8 mouse cellular contexts compared by ENCODE assay signal in the genomic region with DNA sequence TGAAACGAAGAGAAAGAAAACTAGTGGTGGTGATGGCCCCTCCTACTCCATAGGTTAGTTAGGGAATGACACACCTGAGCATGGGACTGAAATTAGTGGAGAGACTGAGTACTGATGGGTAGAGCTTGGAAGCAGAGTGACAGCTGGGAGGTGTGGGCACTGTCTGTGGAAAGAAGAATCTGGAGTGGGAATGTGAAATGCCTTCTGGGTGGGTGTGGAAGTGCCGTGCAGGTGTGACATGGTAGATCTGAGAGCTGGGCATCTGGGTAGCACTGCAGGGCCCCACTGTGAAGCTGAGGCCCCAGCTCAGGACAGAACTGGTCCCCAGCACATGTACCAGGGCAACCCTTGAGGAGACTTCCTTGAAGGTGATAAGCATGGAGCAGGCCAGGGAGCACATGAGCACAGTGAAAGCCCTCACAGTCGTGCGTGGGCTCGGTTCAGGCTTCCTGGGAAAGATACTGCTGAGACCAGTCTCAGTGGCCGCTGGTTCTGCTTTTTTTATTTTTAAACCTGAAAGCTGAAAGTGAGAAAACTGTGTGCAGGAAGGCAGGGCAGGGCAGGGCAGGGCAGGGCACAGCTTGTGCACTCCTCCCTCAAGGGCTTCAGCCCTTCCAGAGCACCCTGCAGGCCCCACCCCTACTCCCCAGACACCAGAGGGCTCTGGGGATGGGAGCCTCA. TPM values are rescaled to one million over a fixed set of nuclear protein-coding genes. Genes with fewer than 3 reads are reported as not detected.
DNase-seq lines count a peak whose midpoint lies in the region; ATAC-seq and TF ChIP-seq lines count a peak whose summit lies in the region.

No protein-coding gene starts in this region.

- no peak overlapping the region for H3K4me3 ChIP-seq in lung, postnatal 0 days (ENCODE audit: low read depth, low read length)
- no peak overlapping the region for H3K4me3 ChIP-seq in stomach, postnatal 0 days (ENCODE audit: low read depth, low read length)
- no peak overlapping the region for H3K4me3 ChIP-seq in liver, postnatal 0 days (ENCODE audit: low read depth, low read length)

- peak; percentile 47; the same call in 1 of the 2 replicates for ATAC-seq in frontal cortex, adult (ENCODE audit: low TSS enrichment)
- peak; percentile 72 for ATAC-seq in lung, postnatal 0 days
- ATAC-seq in stomach, postnatal 0 days (ENCODE audit: low FRiP score, low TSS enrichment) = peak; percentile 40; the same call in 1 of the 2 replicates
- no peak for ATAC-seq in liver, postnatal 0 days

- no peaks in the 10 kb centered on the region for H3K9me3 ChIP-seq in lung, postnatal 0 days (ENCODE audit: low read length)
- no peaks in the 10 kb centered on the region for H3K9me3 ChIP-seq in stomach, postnatal 0 days (ENCODE audit: control insufficient read depth, low read length)
- H3K9me3 ChIP-seq in liver, postnatal 0 days (ENCODE audit: low read length) = no peaks in the 10 kb centered on the region

- no peak for TF ChIP-seq EP300 in lung, postnatal 0 days (IDR thresholded peaks at IDR 0.05)
- TF ChIP-seq EP300 in stomach, postnatal 0 days (optimal IDR thresholded peaks at IDR 0.05) = no peak
- no peak for TF ChIP-seq EP300 in liver, postnatal 0 days (IDR thresholded peaks at IDR 0.05; ENCODE audit: low read depth)

- H3K9ac ChIP-seq in lung, postnatal 0 days (replicated peaks; ENCODE audit: low read depth) = no peak overlapping the region
- no peak overlapping the region for H3K9ac ChIP-seq in stomach, postnatal 0 days (ENCODE audit: low read length)
- no peak overlapping the region for H3K9ac ChIP-seq in liver, postnatal 0 days (replicated peaks)

- no peak overlapping the region for H3K4me2 ChIP-seq in lung, postnatal 0 days (replicated peaks; ENCODE audit: low read depth, low read length)
- H3K4me2 ChIP-seq in stomach, postnatal 0 days (replicated peaks; ENCODE audit: low read depth) = no peak overlapping the region
- H3K4me2 ChIP-seq in liver, postnatal 0 days (ENCODE audit: low read depth, low read length) = no peak overlapping the region

- peak overlapping the region; percentile 78 for H3K27ac ChIP-seq in lung, postnatal 0 days (ENCODE audit: low read length)
- H3K27ac ChIP-seq in stomach, postnatal 0 days (replicated peaks) = peak overlapping the region; percentile 69
- H3K27ac ChIP-seq in liver, postnatal 0 days (ENCODE audit: low read depth) = no peak overlapping the region

- peaks cover 8% of the 10 kb centered on the region; the same call in 1 of the 2 replicates for H3K4me1 ChIP-seq in lung, postnatal 0 days (ENCODE audit: insufficient read depth, low read depth, low read length)
- peaks cover 3% of the 10 kb centered on the region; the same call in 1 of the 2 replicates for H3K4me1 ChIP-seq in stomach, postnatal 0 days (replicated peaks; ENCODE audit: control insufficient read depth, insufficient read depth)
- H3K4me1 ChIP-seq in liver, postnatal 0 days (ENCODE audit: insufficient read depth) = no peaks in the 10 kb centered on the region

- DNase-seq in frontal cortex, postnatal 10 days (ENCODE audit: low spot score in 2 of 2) = no peak
- peak; percentile 47 for DNase-seq in right cerebral cortex, adult 18-20 months
- DNase-seq in right cerebral cortex, postnatal 25 days = no peak
- peak; percentile 63 for DNase-seq in lung, postnatal 0 days (ENCODE audit: low spot score)
- DNase-seq in stomach, postnatal 0 days (ENCODE audit: low spot score) = no peak
- no peak for DNase-seq in liver, postnatal 0 days
- DNase-seq in gastrocnemius, adult 18-20 months (ENCODE audit: low spot score) = no peak

- 54% methylated on average over 6 of the region's 6 CpGs for WGBS in lung, postnatal 0 days
- 35% methylated on average over 6 of the region's 6 CpGs for WGBS in stomach, postnatal 0 days
- WGBS in liver, postnatal 0 days (ENCODE audit: insufficient replicate concordance) = 67% methylated on average over 6 of the region's 6 CpGs

- no peak for TF ChIP-seq CTCF in lung, postnatal 0 days (IDR thresholded peaks at IDR 0.05)
- no peak for TF ChIP-seq CTCF in stomach, postnatal 0 days (IDR thresholded peaks at IDR 0.05; ENCODE audit: low read depth)
- TF ChIP-seq CTCF in liver, postnatal 0 days (IDR thresholded peaks at IDR 0.05; ENCODE audit: low read depth) = no peak

- no peaks in the 10 kb centered on the region for H3K27me3 ChIP-seq in lung, postnatal 0 days (replicated peaks; ENCODE audit: insufficient read depth, low read length)
- no peaks in the 10 kb centered on the region for H3K27me3 ChIP-seq in stomach, postnatal 0 days (ENCODE audit: control insufficient read depth, insufficient read depth, low read length)
- no peaks in the 10 kb centered on the region for H3K27me3 ChIP-seq in liver, postnatal 0 days (ENCODE audit: insufficient read depth, low read length)

- H3K36me3 ChIP-seq in lung, postnatal 0 days (ENCODE audit: insufficient read depth, low read length) = peaks cover 27% of the 10 kb centered on the region
- H3K36me3 ChIP-seq in stomach, postnatal 0 days (ENCODE audit: control insufficient read depth, insufficient read depth, low read length) = peaks cover 28% of the 10 kb centered on the region
- H3K36me3 ChIP-seq in liver, postnatal 0 days (replicated peaks; ENCODE audit: insufficient read depth, low read length) = peaks cover 58% of the 10 kb centered on the region

RNA-seq across cellular contexts. Expression of gene Pqlc2, which starts 51.7 kb away (rescaled TPM):
- polyA plus RNA-seq in lung, postnatal 0 days (2015; fragmentation: Nextera tagmentation; extraction: Ambion mirVana) = 14.4 and 17.4 TPM in 2 replicates
- 20.9 and 22.2 TPM in 2 replicates for polyA plus RNA-seq in stomach, postnatal 0 days (2015; fragmentation: Nextera tagmentation; extraction: Ambion mirVana)
- 33.1 and 33.9 TPM in 2 replicates for polyA plus RNA-seq in liver, postnatal 0 days (2015; fragmentation: Nextera tagmentation; extraction: Ambion mirVana)
- 1 to 10 TPM; 5.6 to 7.8 TPM for total RNA-seq in gastrocnemius, adult 18-20 months (2021)

RNA-seq across cellular contexts. Expression of gene Akr7a5, which starts 51.8 kb away (rescaled TPM):
- 60.0 and 61.4 TPM in 2 replicates for polyA plus RNA-seq in lung, postnatal 0 days (2015; fragmentation: Nextera tagmentation; extraction: Ambion mirVana)
- polyA plus RNA-seq in stomach, postnatal 0 days (2015; fragmentation: Nextera tagmentation; extraction: Ambion mirVana) = 73.2 and 73.8 TPM in 2 replicates
- 117 and 121 TPM in 2 replicates for polyA plus RNA-seq in liver, postnatal 0 days (2015; fragmentation: Nextera tagmentation; extraction: Ambion mirVana)
- total RNA-seq in gastrocnemius, adult 18-20 months (2021) = 10 to 100 TPM; 32.5 to 34.9 TPM

Comparison
In these comparisons a context has a peak if more than half of its experiments do, and no peak if none do; other contexts are left out.
1. DNase-seq: peak in right cerebral cortex, adult 18-20 months (single experiment) and lung, postnatal 0 days (single experiment); none in frontal cortex, postnatal 10 days (0 of 2), right cerebral cortex, postnatal 25 days (single experiment), stomach, postnatal 0 days (single experiment), liver, postnatal 0 days (single experiment) and gastrocnemius, adult 18-20 months (single experiment).